Mouse (Mus musculus) lung, postnatal 0 days (tissue): ENCODE measurements around the gene Pacsin2.

Source experiments
- CTCF ChIP-seq: IDR thresholded peaks from 2 replicates; pipeline ENCODE4 v1.5.1; 2016; ENCODE audit warnings: antibody characterized with exemption, mild to moderate bottlenecking
- EP300 ChIP-seq: IDR thresholded peaks from 2 replicates; pipeline ENCODE4 v1.6.1; 2016; ENCODE audit warnings: antibody characterized with exemption, mild to moderate bottlenecking, control low read depth

GRCm38 (mm10) chr15:83448646-83449045 is 15.8 kb downstream of the Pacsin2 start:
- TF ChIP-seq CTCF (no peak), EP300 (no peak)
